Mouse (Mus musculus) embryonic facial prominence, embryonic 11.5 days (tissue): Measurements from ENCODE around the gene Tas1r1. TPM values are rescaled to one million over a fixed set of nuclear protein-coding genes. Genes with fewer than 3 reads are reported as not detected.

Experiments used
- ATAC-seq: fragments of 200-750 bp; cut with Nextera tagmentation; replicated peaks from 2 replicates; pipeline ENCODE4 v1.8.0; 2017; ENCODE audit warnings: low read depth; ENCODE audit not compliant: insufficient number of reproducible peaks, low FRiP score, low TSS enrichment
- DNase-seq: peaks from one replicate; pipeline ENCODE4 v3.0.0-alpha.2; 2015; ENCODE audit warnings: low spot score
- H3K27ac ChIP-seq: fragments of 300-500 bp; sonication (generic); replicated peaks from 2 replicates; pipeline ENCODE4 v1.5.1; 2014; ENCODE audit warnings: mild to moderate bottlenecking, low read depth, low read length, control low read depth
- H3K27me3 ChIP-seq: fragments of 300-500 bp; sonication (generic); 2 replicates; pipeline ENCODE4 v1.6.1; 2014; ENCODE audit warnings: mild to moderate bottlenecking, low read length, moderate library complexity, mixed read lengths; ENCODE audit not compliant: control insufficient read depth, insufficient read depth
- H3K36me3 ChIP-seq: fragments of 300-500 bp; sonication (generic); replicated peaks from 2 replicates; pipeline ENCODE4 v1.6.1; 2014; ENCODE audit warnings: low read depth, mild to moderate bottlenecking, low read length, moderate library complexity, mixed read lengths; ENCODE audit not compliant: control insufficient read depth, insufficient read depth
- H3K4me1 ChIP-seq: fragments of 300-500 bp; sonication (generic); 2 replicates; pipeline ENCODE4 v1.6.1; 2014; ENCODE audit warnings: low read length, mixed read lengths; ENCODE audit not compliant: control insufficient read depth, insufficient read depth
- H3K4me2 ChIP-seq: fragments of 300-500 bp; sonication (generic); 2 replicates; pipeline ENCODE4 v1.6.1; 2014; ENCODE audit warnings: low read depth, mild to moderate bottlenecking, control low read depth, low read length, moderate library complexity
- H3K4me3 ChIP-seq: fragments of 300-500 bp; sonication (generic); 2 replicates; pipeline ENCODE4 v1.5.1; 2014; ENCODE audit warnings: low read depth, low read length, control low read depth
- H3K9ac ChIP-seq: fragments of 300-500 bp; sonication (generic); replicated peaks from 2 replicates; pipeline ENCODE4 v1.6.1; 2014; ENCODE audit warnings: mild to moderate bottlenecking, control low read depth, low read length
- H3K9me3 ChIP-seq: fragments of 300-500 bp; sonication (generic); replicated peaks from 2 replicates; pipeline ENCODE4 v1.6.1; 2016; ENCODE audit warnings: mild to moderate bottlenecking, low read length, inconsistent platforms, mixed read lengths; ENCODE audit not compliant: control insufficient read depth
- WGBS: fragments of 180-500 bp; shearing (Covaris S2); extraction: QIAGEN DNeasy Blood & Tissue Kit; methylation state at CpG from one replicate; pipeline ENCODE4 v1.1.7; 2014; 5-methylcytosine and 5-hydroxymethylcytosine counted together
- polyA plus RNA-seq: library from polyadenylated mRNA; unstranded; fragments of >200 nt; fragmentation: Nextera tagmentation; extraction: Ambion mirVana; gene quantifications from 2 replicates; pipeline ENCODE4 v1.2.1, GENCODE M21; 2014

Gene Tas1r1
- polyA plus RNA-seq, 1 experiment from 2014 or later = 0.55 TPM

DNA sequence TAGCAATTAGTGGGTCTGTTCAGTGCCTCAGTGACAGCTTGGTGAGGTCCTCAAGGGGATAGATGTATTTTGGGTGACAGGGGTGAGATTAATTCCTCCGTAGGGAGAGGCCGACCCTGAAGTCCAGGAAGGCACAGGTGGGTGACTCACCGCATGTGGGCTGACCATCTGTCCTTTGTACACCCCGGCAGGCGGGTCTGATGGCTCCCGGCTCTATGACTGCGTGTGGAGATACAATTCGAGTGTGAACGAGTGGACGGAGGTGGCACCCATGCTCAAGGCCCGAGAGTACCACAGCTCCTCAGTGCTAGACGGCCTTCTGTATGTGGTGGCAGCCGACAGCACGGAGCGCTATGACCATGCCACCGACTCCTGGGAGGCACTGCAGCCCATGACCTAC lies 26.3 kb downstream of the Tas1r1 start:
- H3K36me3 ChIP-seq = no peaks in the 10 kb centered on the region; the same call in 1 of the 2 replicates
- no peak for ATAC-seq
- 90% methylated on average over 16 of the region's 16 CpGs for WGBS
- H3K27me3 ChIP-seq = no peaks in the 10 kb centered on the region; the same call in 1 of the 2 replicates
- H3K4me3 ChIP-seq = no peak overlapping the region
- H3K9ac ChIP-seq = no peak overlapping the region
- no peak for DNase-seq
- H3K9me3 ChIP-seq = no peaks in the 10 kb centered on the region
- no peak overlapping the region for H3K4me2 ChIP-seq
- H3K4me1 ChIP-seq = peaks cover 4% of the 10 kb centered on the region
- H3K27ac ChIP-seq = no peak overlapping the region

GRCm38 (mm10) chr4:152011171-152011760 lies 27.1 kb downstream of the Tas1r1 start:
- Histone ChIP-seq H3K4me1 (peaks cover 4% of the 10 kb centered on the region), H3K9me3 (no peaks in the 10 kb centered on the region), H3K27ac (no peak overlapping the region), H3K4me2 (peak overlapping the region; percentile 100), H3K27me3 (no peaks in the 10 kb centered on the region; the same call in 1 of the 2 replicates), H3K36me3 (no peaks in the 10 kb centered on the region; the same call in 1 of the 2 replicates), H3K4me3 (peak overlapping the region; percentile 73), H3K9ac (peak overlapping the region; percentile 23)
- no peak for DNase-seq
- no peak for ATAC-seq
- WGBS = 64% methylated on average over 8 of the region's 8 CpGs

GRCm38 (mm10) chr4:152010707-152011134 lies 27.6 kb downstream of the Tas1r1 start:
- H3K27me3 ChIP-seq = no peaks in the 10 kb centered on the region; the same call in 1 of the 2 replicates
- no peaks in the 10 kb centered on the region for H3K9me3 ChIP-seq
- peak overlapping the region; percentile 100 for H3K4me2 ChIP-seq
- peaks cover 4% of the 10 kb centered on the region for H3K4me1 ChIP-seq
- no peak overlapping the region for H3K27ac ChIP-seq
- no peaks in the 10 kb centered on the region; the same call in 1 of the 2 replicates for H3K36me3 ChIP-seq
- no peak for ATAC-seq
- H3K4me3 ChIP-seq = peak overlapping the region; percentile 73
- 5% methylated on average over 13 of the region's 13 CpGs for WGBS
- peak overlapping the region; percentile 23 for H3K9ac ChIP-seq
- no peak for DNase-seq

- peak overlapping the region; percentile 100 for H3K4me2 ChIP-seq
- WGBS = 2% methylated on average over 10 of the region's 10 CpGs
- H3K9me3 ChIP-seq = no peaks in the 10 kb centered on the region
- H3K27me3 ChIP-seq = no peaks in the 10 kb centered on the region; the same call in 1 of the 2 replicates
- H3K4me3 ChIP-seq = peak overlapping the region; percentile 73
- no peaks in the 10 kb centered on the region for H3K36me3 ChIP-seq
- peaks cover 4% of the 10 kb centered on the region for H3K4me1 ChIP-seq
- no peak overlapping the region for H3K27ac ChIP-seq
- ATAC-seq (peak; percentile 5; the same call in 1 of the 2 replicates), DNase-seq (no peak)
- H3K9ac ChIP-seq = peak overlapping the region; percentile 46
These were observed 28.2 kb downstream of the Tas1r1 start for GRCm38 (mm10) chr4:152010091-152010706.

- Histone ChIP-seq H3K9me3 (no peaks in the 10 kb centered on the region), H3K27me3 (no peaks in the 10 kb centered on the region; the same call in 1 of the 2 replicates), H3K4me1 (peaks cover 4% of the 10 kb centered on the region), H3K4me2 (peak overlapping the region; percentile 100), H3K36me3 (no peaks in the 10 kb centered on the region), H3K9ac (peak overlapping the region; percentile 46), H3K4me3 (peak overlapping the region; percentile 73), H3K27ac (peak overlapping the region; percentile 72)
- under 1% methylated on average over 110 of the region's 115 CpGs for WGBS
- peak; percentile 53 for DNase-seq
- peak; percentile 61 for ATAC-seq
These were observed 29.0 kb downstream of the Tas1r1 start for GRCm38 (mm10) chr4:152009076-152010051.

GRCm38 (mm10) chr4:152008622-152009075 lies 29.7 kb downstream of the Tas1r1 start, which contains the start of gene Klhl21:
Gene Klhl21 (plus strand): TSS chr4:152008803.
- Histone ChIP-seq H3K4me1 (peaks cover 4% of the 10 kb centered on the region), H3K27ac (peak within 1 kb of the TSS; percentile 72), H3K9me3 (no peaks in the 10 kb centered on the region), H3K4me2 (peak within 1 kb of the TSS; percentile 100), H3K27me3 (no peaks in the 10 kb centered on the region; the same call in 1 of the 2 replicates), H3K36me3 (no peaks in the 10 kb centered on the region), H3K9ac (peak within 1 kb of the TSS; percentile 46), H3K4me3 (peak within 1 kb of the TSS; percentile 73)
- DNase-seq (peak; percentile 97), ATAC-seq (peak; percentile 82)
- WGBS = 0% methylated on average over 42 of the region's 45 CpGs

DNA sequence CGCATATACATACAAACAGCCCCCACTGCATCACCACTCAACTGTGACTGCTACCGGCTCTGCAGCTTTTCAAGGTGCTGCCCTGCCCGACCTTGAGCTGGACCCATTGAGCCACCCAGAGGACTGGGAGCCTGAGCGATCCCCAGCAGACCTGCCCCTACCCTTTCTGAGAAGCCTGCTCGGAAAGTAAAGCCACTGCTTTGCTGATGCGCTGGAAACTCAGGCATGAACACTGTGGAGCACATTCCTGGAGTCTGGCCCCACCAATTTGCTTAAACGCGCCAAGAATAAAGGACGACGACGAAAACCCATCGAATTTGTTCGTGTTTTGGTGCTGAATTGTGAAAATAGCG lies 30.2 kb downstream of the Tas1r1 start:
- Histone ChIP-seq H3K36me3 (no peaks in the 10 kb centered on the region), H3K9ac (peak overlapping the region; percentile 46), H3K4me3 (peak overlapping the region; percentile 73), H3K4me2 (peak overlapping the region; percentile 100), H3K9me3 (no peaks in the 10 kb centered on the region), H3K4me1 (peaks cover 4% of the 10 kb centered on the region), H3K27me3 (no peaks in the 10 kb centered on the region; the same call in 1 of the 2 replicates), H3K27ac (no peak overlapping the region)
- ATAC-seq = no peak
- 1% methylated on average over 14 of the region's 14 CpGs for WGBS
- no peak for DNase-seq
